Mouse (Mus musculus) small intestine, adult 2 months (tissue): ENCODE data around the gene Gba.

Experiments
- CTCF ChIP-seq: fragments of 200-500 bp; IDR thresholded peaks from 2 replicates; pipeline ENCODE4 v1.5.1; 2012; ENCODE audit warnings: low read depth, mild to moderate bottlenecking, control low read depth, inconsistent platforms, low read length, moderate library complexity, mixed read lengths; ENCODE audit not compliant: insufficient replicate concordance, insufficient read length; ENCODE audit errors: extremely low read depth
- POLR2A ChIP-seq: fragments of 200-500 bp; IDR thresholded peaks from 2 replicates; pipeline ENCODE4 v1.6.1; 2012; ENCODE audit warnings: low read depth, mild to moderate bottlenecking, control low read depth, inconsistent platforms, low read length, moderate library complexity

GRCm38 (mm10) chr3:89156951-89157350, 45.8 kb upstream of the Gba start:
- no peak for TF ChIP-seq CTCF
- no peak for TF ChIP-seq POLR2A
